Mouse (Mus musculus) forebrain, embryonic 16.5 days (tissue): ENCODE measurements around the gene Wfdc18. TPM values are rescaled to one million over a fixed set of nuclear protein-coding genes. Genes with fewer than 3 reads are reported as not detected.

ENCODE experiments used
- ATAC-seq: fragments of 200-750 bp; cut with Nextera tagmentation; 2 replicates; pipeline ENCODE4 v1.8.0; 2017; ENCODE audit warnings: mild to moderate bottlenecking, moderate library complexity
- H3K27ac ChIP-seq: fragments of 300-500 bp; sonication (generic); 2 replicates; pipeline ENCODE4 v1.5.1; 2014; ENCODE audit warnings: low read length, control low read depth
- H3K27me3 ChIP-seq: fragments of 300-500 bp; sonication (generic); replicated peaks from 2 replicates; pipeline ENCODE4 v1.6.1; 2014; ENCODE audit warnings: low read length; ENCODE audit not compliant: control insufficient read depth, insufficient read depth
- H3K36me3 ChIP-seq: fragments of 300-500 bp; sonication (generic); 2 replicates; pipeline ENCODE4 v1.6.1; 2014; ENCODE audit not compliant: control insufficient read depth, insufficient read depth
- H3K4me1 ChIP-seq: fragments of 300-500 bp; sonication (generic); replicated peaks from 2 replicates; pipeline ENCODE4 v1.6.1; 2014; ENCODE audit warnings: low read length; ENCODE audit not compliant: control insufficient read depth, insufficient read depth
- H3K4me2 ChIP-seq: fragments of 300-500 bp; sonication (generic); 2 replicates; pipeline ENCODE4 v1.6.1; 2014; ENCODE audit warnings: mild to moderate bottlenecking, low read length, control low read depth
- H3K4me3 ChIP-seq: fragments of 300-500 bp; sonication (generic); replicated peaks from 2 replicates; pipeline ENCODE4 v1.5.1; 2014; ENCODE audit warnings: mild to moderate bottlenecking, low read length, control low read depth
- H3K9ac ChIP-seq: fragments of 300-500 bp; sonication (generic); replicated peaks from 2 replicates; pipeline ENCODE4 v1.6.1; 2014; ENCODE audit warnings: low read depth, low read length, control low read depth
- H3K9me3 ChIP-seq: fragments of 300-500 bp; sonication (generic); 2 replicates; pipeline ENCODE4 v1.6.1; 2016; ENCODE audit warnings: low read length; ENCODE audit not compliant: control insufficient read depth
- WGBS: fragments of 180-500 bp; shearing (Covaris S2); extraction: QIAGEN DNeasy Blood & Tissue Kit; methylation state at CpG from one replicate; pipeline ENCODE4 v1.1.7; 2014; 5-methylcytosine and 5-hydroxymethylcytosine counted together
- polyA plus RNA-seq: library from polyadenylated mRNA; unstranded; fragments of >200 nt; fragmentation: Nextera tagmentation; extraction: Ambion mirVana; gene quantifications from 2 replicates; pipeline ENCODE4 v1.2.1, GENCODE M21; 2015

The Wfdc18 gene
- polyA plus RNA-seq, 1 experiment from 2014 or later: not detected

GRCm38 (mm10) chr11:83713925-83714324, 5.1 kb downstream of the Wfdc18 start:
- WGBS: 79% methylated on average over 2 of the region's 2 CpGs
- ATAC-seq: no peak
- Histone ChIP-seq H3K4me1 (no peaks in the 10 kb centered on the region), H3K9ac (no peak overlapping the region), H3K27ac (no peak overlapping the region), H3K4me2 (no peak overlapping the region), H3K27me3 (no peaks in the 10 kb centered on the region), H3K36me3 (no peaks in the 10 kb centered on the region), H3K4me3 (no peak overlapping the region), H3K9me3 (no peaks in the 10 kb centered on the region)

DNA sequence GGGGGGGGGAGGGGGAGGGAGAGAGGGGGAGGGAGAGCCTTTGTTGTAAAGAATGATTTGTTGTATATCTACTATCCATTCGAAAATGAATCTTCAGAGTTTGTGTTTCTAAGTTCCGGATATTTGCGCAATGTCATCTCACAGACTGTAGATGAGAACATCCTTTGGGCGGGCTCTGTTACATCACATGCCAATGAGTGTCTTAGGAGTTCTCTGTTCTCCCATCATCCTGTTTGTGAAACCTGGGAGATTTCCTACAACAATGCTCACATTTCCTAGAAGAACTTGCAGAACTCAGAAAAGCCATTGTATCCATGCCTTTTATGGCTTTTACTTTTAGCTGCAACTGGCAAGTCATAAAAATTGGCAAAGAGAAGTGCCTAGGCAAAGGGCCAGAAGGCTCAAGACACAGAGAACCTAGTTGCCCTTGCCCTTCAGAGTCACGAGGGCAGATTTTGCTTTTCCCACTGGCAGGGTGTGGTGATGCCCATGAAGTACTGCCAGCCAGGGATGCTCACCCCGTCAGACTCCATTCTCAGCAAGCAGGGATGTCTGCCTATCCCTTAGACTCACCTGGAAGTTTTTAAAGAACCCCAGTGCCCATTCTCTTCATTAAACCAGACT, 8.3 kb downstream of the Wfdc18 start:
- Histone ChIP-seq H3K36me3 (no peaks in the 10 kb centered on the region), H3K27me3 (no peaks in the 10 kb centered on the region), H3K9ac (no peak overlapping the region), H3K4me2 (no peak overlapping the region), H3K27ac (no peak overlapping the region), H3K4me1 (no peaks in the 10 kb centered on the region), H3K9me3 (no peaks in the 10 kb centered on the region), H3K4me3 (no peak overlapping the region)
- ATAC-seq: no peak
- WGBS: 90% methylated on average over 6 of the region's 6 CpGs

- no peak overlapping the region for H3K4me2 ChIP-seq
- no peak overlapping the region for H3K27ac ChIP-seq
- no peaks in the 10 kb centered on the region for H3K9me3 ChIP-seq
- ATAC-seq: no peak
- no peak overlapping the region for H3K4me3 ChIP-seq
- no peaks in the 10 kb centered on the region for H3K36me3 ChIP-seq
- no peaks in the 10 kb centered on the region for H3K4me1 ChIP-seq
- H3K27me3 ChIP-seq: no peaks in the 10 kb centered on the region
- H3K9ac ChIP-seq: no peak overlapping the region
Measured at GRCm38 (mm10) chr11:83720766-83721165, 12.0 kb downstream of the Wfdc18 start.

DNA sequence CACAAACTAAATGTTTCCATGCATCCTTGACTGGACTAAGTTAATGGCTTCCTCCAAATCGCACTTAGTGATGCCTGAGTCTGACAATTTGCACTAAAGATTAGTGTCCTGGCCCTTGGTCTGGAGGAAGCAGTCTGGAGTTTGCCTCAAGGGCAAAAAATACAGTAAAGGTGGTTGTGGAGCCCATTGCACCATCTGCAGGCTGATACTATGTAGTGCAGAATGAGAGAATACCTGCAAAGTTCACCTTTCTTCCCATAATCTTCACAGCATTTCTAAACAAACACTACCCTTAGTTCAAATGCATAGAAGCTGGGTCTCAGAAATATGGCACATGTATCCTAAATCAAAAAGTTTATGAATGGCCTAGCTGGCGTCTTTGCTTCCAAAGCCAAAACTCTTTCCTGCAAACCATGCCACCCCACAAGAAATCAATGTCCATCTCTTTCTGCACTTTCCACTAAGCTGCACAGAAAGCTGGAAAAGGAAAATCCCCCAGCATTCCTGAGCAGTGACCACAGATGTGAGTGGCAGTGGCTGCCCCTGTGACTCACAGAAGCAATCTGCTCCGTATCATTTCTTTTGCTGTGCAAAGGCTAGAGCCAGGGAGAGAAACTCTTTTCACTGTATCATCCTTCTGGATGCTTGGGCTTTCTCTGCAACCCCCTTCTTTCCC, 20.1 kb downstream of the Wfdc18 start:
- Histone ChIP-seq H3K4me2 (no peak overlapping the region), H3K36me3 (no peaks in the 10 kb centered on the region), H3K27me3 (no peaks in the 10 kb centered on the region), H3K9me3 (no peaks in the 10 kb centered on the region), H3K4me3 (no peak overlapping the region), H3K27ac (no peak overlapping the region), H3K4me1 (no peaks in the 10 kb centered on the region), H3K9ac (no peak overlapping the region)
- ATAC-seq: no peak
- WGBS: 74% methylated on average over 3 of the region's 3 CpGs

DNA sequence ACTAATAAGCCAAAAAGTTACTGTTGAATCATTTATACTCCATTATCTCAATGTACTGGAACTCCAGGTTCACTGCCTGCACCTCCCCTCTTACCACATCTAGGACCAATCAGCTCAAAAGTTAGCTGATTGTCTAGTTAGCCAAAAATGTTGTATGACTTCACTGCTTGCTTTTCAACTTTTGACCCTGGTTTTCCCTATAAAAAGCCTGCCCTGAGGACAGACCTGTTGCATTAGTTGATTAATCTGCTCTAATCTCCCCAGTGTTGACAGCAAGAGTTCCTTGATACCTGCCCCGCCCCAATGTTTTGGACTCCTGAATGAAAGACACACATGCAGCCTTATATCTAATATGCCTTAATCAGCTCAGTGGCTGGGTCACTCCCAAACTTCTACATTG, 22.3 kb downstream of the Wfdc18 start:
- ATAC-seq: no peak
- Histone ChIP-seq H3K4me2 (no peak overlapping the region), H3K4me3 (no peak overlapping the region), H3K27ac (no peak overlapping the region), H3K36me3 (no peaks in the 10 kb centered on the region), H3K27me3 (no peaks in the 10 kb centered on the region), H3K9ac (no peak overlapping the region), H3K9me3 (no peaks in the 10 kb centered on the region), H3K4me1 (no peaks in the 10 kb centered on the region)
- WGBS: 90% methylated on average over 1 of the region's 1 CpGs

- Histone ChIP-seq H3K4me1 (no peaks in the 10 kb centered on the region), H3K36me3 (no peaks in the 10 kb centered on the region), H3K9ac (no peak overlapping the region), H3K4me2 (no peak overlapping the region), H3K27me3 (no peaks in the 10 kb centered on the region), H3K9me3 (no peaks in the 10 kb centered on the region), H3K4me3 (no peak overlapping the region), H3K27ac (no peak overlapping the region)
- ATAC-seq: no peak
- WGBS: 80% methylated on average over 5 of the region's 5 CpGs
Measured at GRCm38 (mm10) chr11:83733071-83733640, 24.3 kb downstream of the Wfdc18 start.

DNA sequence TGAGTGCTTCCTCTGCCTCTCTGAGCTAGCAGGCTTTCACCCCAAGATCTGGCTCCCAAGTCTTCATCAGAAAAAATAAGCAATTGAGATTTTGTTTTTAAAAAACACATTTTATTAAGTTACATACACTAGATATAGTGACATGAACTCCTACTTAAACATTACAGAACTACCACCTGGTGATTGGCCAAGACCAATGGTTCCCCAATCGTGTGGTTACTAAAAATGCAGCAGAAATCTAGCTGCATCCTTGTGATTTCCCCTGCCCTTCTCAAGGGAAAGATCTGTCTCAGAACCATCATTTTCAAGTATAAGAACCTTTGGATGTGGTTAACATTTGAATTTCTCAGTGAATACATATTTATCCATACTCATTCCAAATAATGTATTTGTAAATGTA, 25.4 kb downstream of the Wfdc18 start:
- no peak for ATAC-seq
- H3K27ac ChIP-seq: no peak overlapping the region
- H3K4me2 ChIP-seq: no peak overlapping the region
- WGBS: 90% methylated on average over 1 of the region's 1 CpGs
- H3K36me3 ChIP-seq: no peaks in the 10 kb centered on the region
- no peak overlapping the region for H3K4me3 ChIP-seq
- H3K9ac ChIP-seq: no peak overlapping the region
- no peaks in the 10 kb centered on the region for H3K27me3 ChIP-seq
- H3K9me3 ChIP-seq: no peaks in the 10 kb centered on the region
- no peaks in the 10 kb centered on the region for H3K4me1 ChIP-seq

GRCm38 (mm10) chr11:83735881-83736280, 27.1 kb downstream of the Wfdc18 start:
- no peak overlapping the region for H3K9ac ChIP-seq
- H3K4me2 ChIP-seq: no peak overlapping the region
- H3K4me1 ChIP-seq: no peaks in the 10 kb centered on the region
- H3K9me3 ChIP-seq: no peaks in the 10 kb centered on the region
- no peak for ATAC-seq
- 69% methylated on average over 2 of the region's 2 CpGs for WGBS
- no peak overlapping the region for H3K4me3 ChIP-seq
- no peak overlapping the region for H3K27ac ChIP-seq
- H3K36me3 ChIP-seq: no peaks in the 10 kb centered on the region
- no peaks in the 10 kb centered on the region for H3K27me3 ChIP-seq

GRCm38 (mm10) chr11:83737109-83737558, 28.3 kb downstream of the Wfdc18 start:
- Histone ChIP-seq H3K4me3 (no peak overlapping the region), H3K27me3 (no peaks in the 10 kb centered on the region), H3K36me3 (no peaks in the 10 kb centered on the region), H3K4me1 (no peaks in the 10 kb centered on the region), H3K9ac (no peak overlapping the region), H3K4me2 (no peak overlapping the region), H3K9me3 (no peaks in the 10 kb centered on the region), H3K27ac (no peak overlapping the region)
- WGBS: 83% methylated on average over 3 of the region's 3 CpGs
- no peak for ATAC-seq
